Mouse (Mus musculus) brain, embryonic 14.5 days (tissue): ENCODE measurements around the gene Foxn1. TPM values are rescaled to one million over a fixed set of nuclear protein-coding genes. Genes with fewer than 3 reads are reported as not detected.

ENCODE experiments used
- DNase-seq: peaks from one replicate; pipeline ENCODE4 v3.0.0-alpha.2; 2011; ENCODE audit warnings: low read depth
- CTCF ChIP-seq: fragments of 200-500 bp; IDR thresholded peaks from 2 replicates; pipeline ENCODE4 v1.5.1; 2012; ENCODE audit warnings: inconsistent platforms, mild to moderate bottlenecking, moderate library complexity, borderline replicate concordance; ENCODE audit not compliant: insufficient read depth, insufficient read length; ENCODE audit errors: extremely low read depth
- POLR2A ChIP-seq: fragments of 200-500 bp; IDR thresholded peaks from 2 replicates; pipeline ENCODE4 v1.6.1; 2012; ENCODE audit warnings: mild to moderate bottlenecking, inconsistent platforms, borderline replicate concordance; ENCODE audit not compliant: poor library complexity, insufficient read depth, insufficient read length, severe bottlenecking; ENCODE audit errors: extremely low read depth
- polyA plus RNA-seq: library from polyadenylated mRNA; depleted of rRNA; stranded (reverse); fragments of >200 nt; gene quantifications from 2 replicates; pipeline ENCODE4 v1.2.3, GENCODE M21; 2012

Foxn1 gene
- polyA plus RNA-seq, 1 experiment, result 0.03 TPM

DNA sequence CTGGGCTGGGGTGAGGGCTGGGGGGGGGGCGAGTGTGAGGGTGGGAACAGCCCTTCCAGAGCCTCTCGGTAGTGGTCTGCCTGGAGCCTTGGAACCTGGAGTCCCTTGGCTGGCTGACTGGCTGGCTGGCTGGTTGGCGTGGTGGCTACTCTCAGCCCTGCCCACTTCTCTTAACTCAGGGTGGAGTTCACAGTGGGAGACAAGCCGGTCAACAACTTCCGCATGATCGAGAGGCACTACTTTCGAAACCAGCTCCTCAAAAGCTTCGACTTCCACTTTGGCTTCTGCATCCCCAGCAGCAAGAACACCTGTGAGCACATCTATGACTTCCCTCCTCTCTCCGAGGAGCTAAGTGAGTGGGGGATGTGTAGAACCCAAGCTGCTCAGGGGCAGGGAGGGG is 38.5 kb downstream of the Foxn1 start:
- no peak for DNase-seq
- TF ChIP-seq CTCF (no peak), POLR2A (no peak)

DNA sequence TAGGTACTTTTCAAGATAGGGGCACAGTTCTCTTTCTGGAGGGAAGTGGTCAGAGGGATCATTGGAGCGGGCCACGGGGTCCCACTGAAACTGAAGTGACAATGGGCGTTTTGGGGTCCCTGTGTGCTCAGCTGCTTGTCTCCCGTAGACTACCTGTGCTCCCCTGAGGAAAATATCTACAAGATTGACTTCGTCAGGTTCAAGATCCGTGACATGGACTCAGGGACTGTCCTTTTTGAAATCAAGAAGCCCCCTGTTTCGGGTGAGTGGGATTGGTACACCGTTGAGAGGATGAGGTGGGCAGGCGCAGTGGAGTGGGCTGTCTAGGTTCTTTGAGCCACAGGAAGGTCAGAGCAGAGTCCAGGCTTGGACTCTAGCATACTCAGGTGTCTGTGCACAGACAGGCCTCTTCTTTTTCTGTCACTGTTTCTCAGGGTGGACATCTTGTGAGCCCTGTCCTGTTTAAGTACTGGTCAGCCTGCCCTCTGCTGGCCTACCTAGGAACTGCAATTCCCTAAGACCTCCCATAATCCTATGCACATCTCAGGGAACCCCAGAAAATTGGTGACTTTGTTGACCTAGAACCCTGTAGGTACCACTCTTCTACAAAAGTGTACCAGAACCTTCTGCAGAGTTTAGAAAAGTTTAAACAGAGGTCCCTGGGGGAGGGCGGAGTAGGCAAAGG is 39.1 kb downstream of the Foxn1 start:
- no peak for TF ChIP-seq POLR2A
- peak; percentile 80; the same call in 1 of the 2 replicates for TF ChIP-seq CTCF
- DNase-seq, result peak; percentile 88

DNA sequence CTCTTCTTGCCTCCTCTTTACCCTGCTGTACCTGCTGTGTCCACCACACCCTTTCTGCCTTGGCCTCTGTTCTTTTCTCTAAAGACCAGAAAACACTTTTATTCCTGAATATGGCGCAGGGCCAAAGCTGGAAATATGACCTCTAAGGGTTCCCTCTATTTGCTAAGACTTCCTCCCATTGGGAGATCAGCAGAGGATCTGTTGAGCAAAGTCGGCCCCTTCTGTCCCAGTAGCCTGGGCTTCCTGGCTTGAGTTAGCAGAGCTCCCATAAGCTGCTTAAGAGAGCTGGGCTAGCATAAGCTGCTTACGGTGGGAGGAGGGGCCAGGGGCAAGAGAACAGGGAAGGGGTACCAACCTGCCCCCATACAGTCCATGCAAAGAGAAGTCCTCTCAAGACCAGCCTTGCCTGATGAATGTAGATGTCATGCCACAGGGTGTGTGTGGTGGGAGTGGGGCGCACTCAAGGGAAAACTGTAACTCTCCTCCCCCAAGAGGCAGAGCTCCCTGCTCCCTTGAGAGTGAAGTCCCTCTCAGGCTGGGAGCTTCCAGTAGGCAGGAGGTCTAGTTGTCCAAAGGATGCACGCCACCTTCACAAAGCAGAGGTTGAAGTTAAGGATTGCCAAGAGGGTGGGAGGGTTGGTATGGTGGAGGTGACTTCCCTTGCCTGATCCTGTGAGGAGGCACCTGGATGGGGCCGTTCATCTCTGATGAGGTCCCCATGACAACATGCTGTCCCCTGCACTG is 39.9 kb downstream of the Foxn1 start:
- peak; percentile 33 for DNase-seq
- TF ChIP-seq CTCF, result no peak
- TF ChIP-seq POLR2A, result no peak

DNA sequence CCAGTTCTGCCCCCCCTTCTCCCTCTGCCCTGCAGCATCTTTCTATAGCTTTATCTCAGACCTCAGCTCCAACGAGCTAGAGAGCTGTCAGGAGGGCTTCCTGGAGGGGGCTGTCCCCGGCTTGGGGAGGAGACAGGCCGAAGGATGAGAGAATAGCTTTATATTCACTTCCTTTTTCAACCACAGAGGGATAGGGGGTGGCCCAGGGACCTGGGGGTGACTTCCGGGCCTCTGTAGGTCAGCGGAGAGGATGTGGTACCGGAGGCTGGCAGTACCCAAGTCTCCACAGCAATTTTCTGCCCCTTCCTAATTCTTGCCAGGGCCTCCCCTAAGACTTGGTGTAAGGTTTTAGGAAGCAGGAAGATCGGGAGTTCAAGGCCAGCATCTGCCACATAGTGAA is 40.6 kb downstream of the Foxn1 start:
- no peak for DNase-seq
- no peak for TF ChIP-seq POLR2A
- TF ChIP-seq CTCF, result no peak

DNA sequence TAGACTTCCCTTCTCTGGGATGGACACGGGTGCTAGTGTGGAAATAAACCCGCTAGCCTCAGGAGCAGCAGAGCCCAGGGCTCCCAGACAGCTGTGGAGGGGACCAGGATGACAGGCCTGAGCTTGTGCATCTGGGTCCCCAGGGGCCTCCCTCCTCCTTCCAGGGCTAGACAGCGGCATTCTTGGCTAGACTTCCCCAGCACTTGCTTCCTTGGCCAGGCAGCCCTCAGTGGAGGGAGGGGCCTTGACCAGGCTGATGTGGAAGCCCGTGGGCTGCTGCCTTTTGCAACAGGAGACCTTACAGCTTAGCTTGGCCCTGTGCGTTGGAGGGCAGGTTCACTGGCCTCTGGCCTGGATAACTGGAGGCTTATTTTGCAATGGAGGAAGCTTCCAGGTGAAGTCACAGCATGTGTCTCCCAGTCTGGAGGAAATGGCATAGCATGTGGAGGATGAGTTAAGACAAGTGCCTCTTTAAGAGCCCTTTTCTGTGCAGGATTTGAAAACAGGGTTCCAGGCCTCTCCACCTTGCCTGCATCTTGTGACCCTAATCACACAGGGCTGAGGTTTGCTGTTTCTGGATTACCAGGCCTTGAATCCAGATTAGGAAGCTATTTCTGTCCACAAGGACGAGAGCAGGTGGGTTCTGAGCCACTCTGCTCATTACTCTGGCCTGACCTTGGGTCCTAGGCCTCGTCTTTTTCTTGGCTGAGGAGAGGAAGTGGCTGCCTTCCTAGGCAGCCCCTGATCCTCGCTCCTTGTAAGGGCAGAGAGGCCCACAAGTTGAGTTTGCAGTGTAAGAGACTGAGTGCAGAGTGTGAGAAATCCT is 41.3 kb downstream of the Foxn1 start:
- peak; percentile 33 for DNase-seq

DNA sequence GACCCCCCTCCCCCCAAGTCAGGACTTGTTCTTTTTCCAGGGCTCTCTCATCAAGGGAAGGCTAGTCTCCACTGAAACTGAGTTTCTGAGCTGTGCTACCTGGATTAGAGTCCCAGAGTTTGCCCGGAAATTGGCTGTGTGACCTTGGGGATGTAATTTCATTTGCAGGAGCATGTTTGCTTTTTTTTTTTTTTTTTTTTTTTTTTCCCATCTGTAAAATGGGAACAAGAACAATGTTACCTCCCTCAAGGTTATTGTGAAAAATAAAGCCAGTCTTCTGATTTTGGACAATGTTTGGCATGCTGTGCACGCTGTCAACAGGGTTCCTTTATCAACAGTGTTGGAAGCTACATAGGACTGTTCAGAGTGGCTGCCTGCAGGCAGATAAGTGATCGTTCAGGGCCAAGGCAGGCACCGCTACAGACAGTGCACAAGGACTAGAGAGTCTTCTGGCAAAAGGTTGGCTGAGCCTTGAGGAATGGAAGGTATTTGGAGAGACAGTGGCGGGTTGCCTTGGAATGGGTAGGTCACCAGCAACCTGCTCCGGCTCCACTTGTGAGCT is 41.9 kb downstream of the Foxn1 start:
- no peak for TF ChIP-seq CTCF
- no peak for TF ChIP-seq POLR2A
- DNase-seq, result peak; percentile 13

More for the DNA sequence above, 41.3 kb downstream of the Foxn1 start:
- TF ChIP-seq POLR2A (no peak), CTCF (no peak)

DNA sequence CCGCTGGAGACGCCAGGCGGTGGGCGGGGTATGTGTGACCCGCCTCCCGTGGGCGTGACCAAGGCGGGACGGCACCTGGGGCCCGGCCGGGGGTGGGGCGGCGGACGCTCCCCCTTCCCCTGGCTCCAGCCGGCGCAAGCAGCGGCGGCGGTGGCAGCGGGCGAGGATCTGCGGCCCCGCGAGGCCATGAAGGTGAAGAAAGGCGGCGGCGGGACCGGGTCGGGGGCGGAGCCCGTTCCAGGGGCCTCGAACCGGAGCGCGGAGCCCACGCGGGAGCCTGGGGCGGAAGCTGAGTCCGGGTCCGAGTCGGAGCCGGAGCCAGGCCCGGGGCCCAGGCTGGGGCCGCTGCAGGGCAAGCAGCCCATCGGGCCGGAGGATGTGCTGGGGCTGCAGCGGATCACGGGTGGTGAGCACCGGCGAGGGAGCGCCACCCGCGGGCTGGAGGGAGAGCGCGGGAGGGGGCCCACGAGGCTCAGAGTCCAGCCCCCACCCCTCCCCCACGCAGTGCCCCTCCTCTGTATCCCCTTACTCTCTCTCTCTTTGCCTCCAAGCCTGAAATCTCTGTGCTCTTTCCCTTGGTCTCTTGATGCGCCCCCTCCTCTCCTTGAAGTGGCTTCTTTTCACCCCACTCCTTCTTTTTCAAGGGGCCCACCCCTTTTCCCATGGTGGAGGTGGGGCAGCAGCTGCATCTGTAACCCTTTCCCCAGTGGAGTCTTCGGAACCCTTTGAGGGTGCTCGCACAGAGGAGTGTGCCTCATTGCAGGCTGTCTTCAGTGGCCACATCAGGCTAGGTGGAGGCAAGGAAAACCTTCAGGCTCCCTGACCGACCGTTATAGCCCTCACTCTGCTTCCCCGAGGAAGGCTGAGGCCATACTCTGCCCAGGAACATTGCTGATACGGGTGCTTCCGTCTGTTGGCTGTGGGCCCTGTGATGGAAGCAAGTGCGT is 42.7 kb downstream of the Foxn1 start, which contains the start of gene Unc119:
Unc119 (plus strand) TSS at position 102 of the 947 bp plus-strand sequence.
- peak; percentile 89 for DNase-seq
- TF ChIP-seq CTCF (no peak), POLR2A (peak; percentile 92)

DNA sequence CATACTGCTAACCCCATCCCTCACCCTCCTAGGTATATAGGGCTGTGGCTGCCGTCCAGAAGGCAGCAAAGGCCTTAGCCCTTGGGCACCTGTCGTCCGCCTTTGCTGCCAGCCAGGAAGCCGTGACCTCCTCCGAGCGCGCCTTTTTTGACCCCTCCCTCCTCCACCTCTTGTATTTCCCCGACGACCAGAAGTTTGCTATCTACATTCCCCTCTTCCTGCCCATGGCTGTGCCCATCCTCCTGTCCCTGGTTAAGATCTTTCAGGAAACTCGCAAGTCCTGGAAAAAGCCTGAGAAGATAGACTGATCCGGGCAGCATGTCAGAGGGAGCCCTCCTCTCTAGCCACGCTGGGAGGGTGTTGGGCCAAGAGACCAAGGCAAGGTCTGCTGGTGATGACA is 44.7 kb downstream of the Foxn1 start:
- no peak for DNase-seq
- TF ChIP-seq CTCF (no peak), POLR2A (no peak)

DNA sequence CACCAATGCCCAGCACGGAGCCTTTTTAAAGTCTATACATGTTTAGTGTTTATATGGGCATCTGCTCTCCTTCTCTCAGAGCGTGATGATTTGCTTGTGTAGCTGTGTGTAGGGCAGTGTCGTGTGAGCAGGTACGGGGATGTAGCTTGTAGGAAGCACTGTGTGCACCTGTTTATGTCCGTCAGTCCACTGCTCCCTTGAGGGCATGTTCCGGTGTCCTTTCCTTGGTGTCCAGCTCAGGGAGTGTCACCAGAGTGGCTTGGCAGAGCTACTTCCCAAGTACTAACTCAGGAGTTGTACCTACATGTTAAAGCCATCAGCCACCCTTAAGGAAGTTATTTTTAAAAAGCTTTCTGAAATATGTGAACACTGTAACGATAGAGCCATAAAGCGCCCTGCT is 49.3 kb downstream of the Foxn1 start:
- no peak for DNase-seq
- TF ChIP-seq POLR2A (no peak), CTCF (no peak)

DNA sequence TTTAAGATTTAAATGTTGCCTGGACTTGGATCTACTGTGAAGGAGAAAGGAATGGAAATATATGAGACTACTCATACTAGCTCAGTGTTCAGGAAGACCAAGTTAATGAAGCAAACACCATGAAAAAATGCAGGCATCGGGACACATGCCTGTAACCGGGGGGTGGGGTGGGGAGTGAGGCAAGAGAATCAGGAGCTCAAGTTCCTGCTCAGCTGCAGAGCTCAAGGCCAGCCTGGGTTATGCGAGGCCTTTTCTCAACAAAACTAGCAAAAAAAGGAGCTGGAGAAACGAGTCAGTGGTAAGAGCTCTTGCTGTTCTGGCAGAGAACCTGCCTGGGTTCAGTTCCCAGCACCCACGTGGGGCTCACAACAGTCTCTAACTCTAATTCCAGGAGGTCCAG is 52.4 kb downstream of the Foxn1 start:
- DNase-seq, result no peak
- TF ChIP-seq POLR2A (no peak), CTCF (no peak)

DNA sequence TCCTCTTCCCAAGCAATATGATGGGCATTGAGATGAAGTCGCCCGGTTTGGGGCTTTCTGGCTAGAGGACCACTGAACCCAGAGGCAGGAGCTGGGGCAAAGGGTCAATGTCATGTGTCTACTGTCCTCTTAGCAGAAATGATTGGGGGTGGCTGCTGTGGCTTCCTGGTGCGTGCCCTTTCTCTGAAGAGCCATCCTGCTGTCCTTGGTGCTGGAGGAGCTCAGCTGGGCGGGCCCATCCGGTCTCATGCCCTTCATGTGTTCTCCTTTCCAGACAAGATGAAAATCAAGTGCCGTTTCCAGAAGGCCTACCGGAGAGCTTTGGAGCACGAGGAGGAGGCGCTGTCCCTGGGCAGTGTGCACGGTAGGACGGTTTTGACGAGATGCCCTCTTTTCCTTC is 53.7 kb downstream of the Foxn1 start:
- DNase-seq, result no peak
- TF ChIP-seq CTCF (no peak), POLR2A (no peak)
